Mouse (Mus musculus) urinary bladder, postnatal 10 days (tissue): Measurements from ENCODE around the gene Hspg2.
"Not testable (repeated sequence)": the region's sequence is repeated elsewhere in the genome, so short reads cannot be mapped to it uniquely, and the experiment has no call there.

Source experiments
- DNase-seq: peaks from one replicate; pipeline ENCODE4 v3.0.0; 2022; ENCODE audit warnings: low spot score

The Hspg2 gene

GRCm38 (mm10) chr4:137468260-137469080 is at the start of gene Hspg2:
Hspg2 (plus strand) TSS chr4:137468769.
- DNase-seq, result peak; percentile 95

- DNase-seq, result no peak
These were observed 38.1 kb upstream of the Hspg2 start, which contains the start of gene Cela3b for GRCm38 (mm10) chr4:137430502-137430901. Cela3b (minus strand) TSS chr4:137430540.

- not testable (repeated sequence) for DNase-seq
These were observed 35.6 kb upstream of the Hspg2 start for GRCm38 (mm10) chr4:137432700-137433550.

- no peak for DNase-seq
These were observed 31.4 kb upstream of the Hspg2 start for GRCm38 (mm10) chr4:137436979-137437669.

DNA sequence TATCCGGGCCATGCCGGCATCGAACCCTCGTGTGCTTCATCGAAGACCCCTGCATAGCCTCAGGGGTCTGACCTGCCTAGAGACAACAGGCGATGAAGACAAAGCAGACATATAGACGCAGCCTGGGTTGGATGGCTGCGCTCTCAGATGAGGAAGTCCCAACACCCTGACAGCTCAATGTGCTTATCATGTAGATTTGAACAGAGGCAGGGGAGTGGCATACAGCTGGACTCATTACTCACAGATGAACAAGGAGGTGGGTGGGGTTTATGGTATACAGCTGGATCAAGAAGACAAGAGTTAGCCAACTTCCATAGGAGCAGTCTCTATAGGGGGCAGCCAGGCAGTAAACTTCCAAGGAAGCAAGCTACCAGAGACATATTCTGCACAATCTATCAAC is 29.7 kb upstream of the Hspg2 start:
- DNase-seq, result no peak

GRCm38 (mm10) chr4:137441332-137441731 is 27.2 kb upstream of the Hspg2 start:
- DNase-seq, result no peak

DNA sequence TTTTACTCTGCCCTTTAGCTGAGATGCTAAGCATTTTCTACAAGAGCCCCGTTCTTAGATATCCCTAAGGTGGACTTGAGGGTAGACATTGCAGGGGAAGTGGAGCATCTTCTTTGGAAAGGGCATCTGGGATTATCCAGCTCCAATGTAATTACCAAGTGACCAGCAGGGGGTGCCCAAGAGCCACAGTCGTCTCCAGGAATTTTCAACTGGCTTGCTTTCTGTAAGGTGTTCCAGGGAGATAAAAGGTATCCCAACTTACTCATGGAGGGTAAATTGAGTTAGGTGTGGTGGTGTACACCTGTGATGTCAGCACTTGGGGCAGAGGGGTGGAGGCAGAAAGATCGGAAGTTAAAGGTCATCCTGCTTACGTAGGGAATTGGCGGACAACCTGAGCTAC is 24.9 kb upstream of the Hspg2 start:
- peak; percentile 32 for DNase-seq

DNA sequence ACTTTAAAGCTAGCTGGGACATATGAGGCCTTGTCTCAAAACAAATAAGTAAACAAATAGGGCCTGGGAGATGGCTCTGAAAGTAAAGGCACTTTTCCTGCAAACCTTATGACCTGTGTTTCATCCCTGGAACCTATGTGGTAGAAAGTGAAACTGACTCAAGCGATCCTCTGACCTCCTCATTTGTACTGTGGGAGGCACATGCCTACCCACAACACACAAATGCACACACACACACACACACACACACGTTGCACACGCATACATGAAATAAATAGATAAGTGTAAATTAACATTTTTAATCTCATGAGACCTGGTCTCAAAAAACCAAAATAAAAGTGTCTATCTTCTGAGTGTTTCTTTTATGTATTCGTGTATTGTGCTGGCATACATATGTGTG is 22.7 kb upstream of the Hspg2 start:
- DNase-seq, result no peak

- no peak for DNase-seq
These were observed 21.0 kb upstream of the Hspg2 start for GRCm38 (mm10) chr4:137447363-137448196.

- DNase-seq, result no peak
These were observed 20.4 kb upstream of the Hspg2 start for GRCm38 (mm10) chr4:137448197-137448596.

DNA sequence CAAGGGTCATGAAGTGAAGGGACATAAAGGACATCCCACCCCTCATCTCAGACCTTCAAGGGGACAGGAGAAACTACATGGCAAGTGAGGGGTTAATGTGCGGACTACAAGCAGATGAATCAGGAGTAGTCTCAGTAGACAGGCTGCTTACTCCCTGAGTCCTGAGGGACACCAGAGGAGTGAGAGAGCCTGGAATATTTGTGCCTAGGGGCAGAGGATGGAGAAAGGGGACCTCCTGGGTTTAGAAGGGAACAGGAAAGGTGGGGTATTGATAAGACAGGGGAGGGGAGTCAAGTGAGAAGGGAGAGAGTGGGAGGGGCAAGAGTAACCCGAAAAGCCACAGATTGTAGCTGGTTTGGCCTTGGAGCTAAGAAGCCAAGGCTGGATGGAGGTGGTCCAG is 19.9 kb upstream of the Hspg2 start:
- DNase-seq, result no peak

- no peak for DNase-seq
These were observed 19.4 kb upstream of the Hspg2 start for GRCm38 (mm10) chr4:137449132-137449531.

- no peak for DNase-seq
These were observed 18.9 kb upstream of the Hspg2 start for GRCm38 (mm10) chr4:137449715-137450114.

DNA sequence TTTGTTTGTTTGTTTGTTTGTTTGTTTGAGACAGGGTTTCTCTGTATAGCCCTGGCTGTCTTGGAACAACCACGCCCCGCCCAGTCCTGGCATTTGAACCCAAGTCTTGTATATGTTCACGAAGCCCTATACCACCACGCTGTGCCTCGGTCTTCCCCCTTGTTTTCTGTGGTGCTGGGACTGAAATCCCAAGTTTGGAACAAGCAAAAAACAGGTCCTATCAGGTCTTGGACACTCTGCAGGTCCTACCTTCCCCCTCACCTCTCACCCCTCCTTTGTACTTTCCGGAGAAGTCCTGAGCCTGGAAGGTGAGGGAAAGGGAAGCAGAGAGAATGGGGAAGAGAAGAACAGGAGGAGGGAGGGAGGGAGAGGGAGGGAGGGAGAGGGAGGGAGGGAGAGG is 16.4 kb upstream of the Hspg2 start:
- no peak for DNase-seq

DNA sequence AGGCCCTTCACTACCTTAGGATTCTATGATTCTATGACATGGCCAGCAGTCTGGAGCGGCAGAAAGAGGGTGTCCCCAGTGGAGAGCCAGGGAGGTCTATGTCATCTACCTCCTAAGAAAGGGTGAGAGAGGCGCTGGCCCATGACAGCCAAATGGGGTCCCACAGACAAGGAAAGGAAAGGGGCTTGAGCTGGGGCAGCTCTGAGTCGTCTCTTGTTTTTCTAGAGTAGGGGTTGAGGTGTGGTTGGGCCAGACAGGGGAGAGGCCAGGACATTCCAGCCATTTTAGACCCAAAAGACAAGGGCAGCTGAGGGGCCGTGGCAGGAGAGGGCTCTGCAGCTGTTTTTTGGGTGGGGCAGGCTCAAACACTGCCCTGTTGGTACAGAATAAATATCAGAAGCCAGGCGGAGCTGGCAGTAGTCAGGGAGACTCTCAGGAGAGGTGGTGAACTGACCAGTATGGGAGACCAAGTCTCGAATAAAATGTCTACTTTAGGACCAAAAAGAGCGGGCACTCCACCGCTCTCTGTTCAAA is 15.3 kb upstream of the Hspg2 start, which contains the start of gene 1700013G24Rik:
1700013G24Rik (plus strand) TSS at position 51 of the 534 bp plus-strand sequence.
- no peak for DNase-seq

- DNase-seq, result no peak
These were observed 14.0 kb upstream of the Hspg2 start for GRCm38 (mm10) chr4:137454582-137454981.

DNA sequence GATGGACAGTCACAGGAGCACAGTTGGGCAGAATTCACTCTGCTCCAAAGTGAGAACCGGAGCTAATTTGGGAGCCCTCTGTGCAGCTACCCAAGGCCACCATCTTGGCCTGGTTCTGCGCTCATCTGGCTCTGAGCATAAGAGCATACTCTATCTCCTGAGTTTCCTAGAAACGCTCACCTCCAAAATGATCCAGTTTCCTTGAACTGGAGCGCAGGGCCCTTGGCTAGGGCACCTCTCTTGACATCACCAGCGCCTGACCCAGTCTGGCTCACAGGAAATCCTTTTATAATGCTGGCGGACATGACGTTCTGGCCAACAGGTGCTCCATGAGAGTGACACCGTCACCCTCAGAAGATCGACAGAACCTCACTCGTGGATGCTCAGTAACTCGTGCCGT is 12.0 kb upstream of the Hspg2 start:
- no peak for DNase-seq

GRCm38 (mm10) chr4:137457292-137457691 is 11.3 kb upstream of the Hspg2 start:
- DNase-seq, result no peak

GRCm38 (mm10) chr4:137458310-137458709 is 10.3 kb upstream of the Hspg2 start:
- DNase-seq, result no peak

DNA sequence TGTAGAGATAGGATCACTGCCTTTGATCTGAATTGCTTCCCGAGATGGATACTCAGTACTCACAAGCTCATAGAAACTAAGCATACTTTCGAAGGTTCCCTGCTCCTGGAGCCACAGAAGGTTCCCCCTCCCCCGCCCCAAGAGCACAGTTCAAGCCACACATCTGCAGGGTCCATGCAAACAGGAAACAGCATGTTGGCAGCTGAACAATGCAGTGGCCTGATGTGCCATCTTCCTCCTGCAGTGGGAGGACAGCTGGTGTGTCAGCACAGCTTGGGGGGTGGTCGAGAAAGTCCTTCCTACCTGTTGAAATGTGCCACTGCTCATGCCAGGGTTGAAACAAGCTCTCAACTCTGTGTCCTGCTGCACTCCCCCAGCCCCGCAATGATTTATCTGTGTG is 9.7 kb upstream of the Hspg2 start:
- no peak for DNase-seq

GRCm38 (mm10) chr4:137460676-137461075 is 7.9 kb upstream of the Hspg2 start:
- DNase-seq, result no peak
